Mouse (Mus musculus) adrenal gland, adult 8-10 months (tissue): ENCODE results near the gene Dlg2. TPM values are rescaled to one million over a fixed set of nuclear protein-coding genes. Genes with fewer than 3 reads are reported as not detected.

Experiments
- DNase-seq: peaks from one replicate; pipeline ENCODE4 v3.0.0; 2022
- total RNA-seq, 4 experiments: library from RNA; stranded (reverse); gene quantifications; 2 replicates each; pipeline ENCODE4 v1.2.4; 2022

Gene Dlg2
- total RNA-seq, 4 experiments from 2014 or later, result 134 to 175 (median 151) TPM

DNA sequence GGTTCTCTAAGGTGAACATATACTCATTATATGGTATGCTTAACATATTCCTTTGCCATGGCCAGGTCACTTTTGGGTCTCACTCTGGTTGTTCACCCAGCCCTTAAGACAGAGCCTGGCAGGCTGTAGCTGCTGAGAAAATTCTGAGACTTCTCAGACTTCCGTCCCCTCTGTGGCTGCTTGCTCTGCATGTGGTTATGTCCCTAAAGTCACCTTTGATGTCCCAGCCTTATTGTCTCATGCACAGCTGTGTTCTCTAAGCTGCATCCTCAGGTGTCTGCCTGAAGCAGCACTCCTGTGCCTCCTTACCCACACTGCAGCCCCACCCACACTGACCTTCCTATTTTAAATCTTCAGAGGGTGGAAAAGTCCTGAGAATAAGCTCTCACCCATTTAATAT, 1922.4 kb downstream of the Dlg2 start:
- DNase-seq, result no peak

DNA sequence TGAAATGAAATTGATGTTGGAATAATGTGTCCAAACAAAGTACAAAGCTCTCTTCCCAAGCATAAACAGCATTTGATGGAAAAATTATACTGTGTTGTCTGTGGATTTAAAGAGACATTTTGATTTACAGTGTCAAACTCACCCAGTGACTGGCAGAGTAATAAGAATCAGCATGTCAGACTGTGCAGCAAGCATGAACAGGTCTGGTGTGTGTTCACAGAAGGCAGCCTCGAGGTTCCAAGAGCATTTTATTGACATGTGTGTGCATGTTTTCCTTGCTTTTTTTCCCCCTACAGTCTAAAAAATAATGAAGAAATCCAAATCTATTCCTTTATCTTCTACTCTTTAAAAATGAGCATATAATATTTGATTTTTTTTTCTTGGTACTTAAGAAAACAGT, 1924.1 kb downstream of the Dlg2 start:
- no peak for DNase-seq

GRCm38 (mm10) chr7:92401001-92401688, 1924.7 kb downstream of the Dlg2 start:
- no peak for DNase-seq

DNA sequence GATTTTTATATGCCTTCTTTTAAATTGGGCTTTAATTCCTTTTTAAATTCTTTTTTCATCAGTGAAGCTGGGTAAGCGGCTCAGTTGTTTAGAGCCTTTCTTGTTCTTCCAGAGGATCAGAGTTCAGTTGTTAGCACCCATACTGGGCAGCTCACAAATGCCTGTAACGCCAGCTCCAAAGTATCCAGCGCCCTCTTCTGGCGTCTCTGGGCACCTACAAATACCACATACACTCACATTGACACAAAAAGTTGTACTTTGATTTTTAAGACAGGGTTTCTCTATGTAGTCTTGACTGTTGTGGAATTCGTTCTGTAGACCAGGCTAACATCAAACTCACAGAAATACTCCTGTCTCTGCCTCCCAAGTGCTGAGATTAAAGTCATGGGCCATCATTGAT, 1932.0 kb downstream of the Dlg2 start:
- no peak for DNase-seq

- no peak for DNase-seq
Observed at GRCm38 (mm10) chr7:92420474-92420873, 1944.0 kb downstream of the Dlg2 start.

- DNase-seq, result no peak
Observed at GRCm38 (mm10) chr7:92423017-92423416, 1946.5 kb downstream of the Dlg2 start.

- DNase-seq, result no peak
Observed at GRCm38 (mm10) chr7:92424703-92425102, 1948.2 kb downstream of the Dlg2 start.

DNA sequence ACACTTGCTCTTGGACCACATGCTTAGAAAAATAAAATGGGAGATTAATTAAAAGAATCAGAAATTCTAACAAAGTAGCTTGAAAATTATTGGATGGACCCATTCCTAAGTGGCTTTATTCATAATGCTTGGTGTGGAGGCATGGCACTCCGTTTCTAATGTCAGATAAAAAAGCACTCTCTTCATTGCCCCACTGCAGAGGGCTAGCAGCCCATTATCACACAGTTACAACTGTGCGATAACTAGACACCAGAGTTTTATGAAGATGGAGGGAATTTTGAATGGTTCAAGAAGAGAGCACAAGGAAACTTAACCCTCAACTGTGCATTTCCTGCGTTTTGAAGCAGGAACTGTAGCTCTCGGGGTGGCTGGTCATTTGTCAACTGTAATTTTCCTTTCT, 1950.8 kb downstream of the Dlg2 start:
- no peak for DNase-seq

GRCm38 (mm10) chr7:92428629-92429028, 1952.2 kb downstream of the Dlg2 start:
- no peak for DNase-seq

DNA sequence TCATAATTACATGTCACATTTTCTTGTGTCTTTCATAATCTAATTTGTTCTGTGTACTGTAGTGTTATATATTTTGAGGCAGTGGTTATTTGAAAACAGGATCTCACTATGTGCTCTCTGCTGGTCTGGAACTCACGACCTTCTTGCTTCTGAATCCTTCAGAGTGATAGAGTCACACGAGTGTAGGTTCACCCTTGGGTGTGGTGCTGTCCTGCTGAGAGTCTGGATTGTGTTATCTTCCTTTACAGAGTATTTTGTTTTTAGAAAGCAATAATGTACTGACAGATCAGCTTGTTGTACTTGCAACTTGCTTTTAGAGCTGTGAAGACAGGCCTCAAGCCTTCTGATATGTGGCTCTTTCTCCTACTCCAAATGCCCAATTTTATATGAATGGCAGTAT, 1953.8 kb downstream of the Dlg2 start:
- no peak for DNase-seq

DNA sequence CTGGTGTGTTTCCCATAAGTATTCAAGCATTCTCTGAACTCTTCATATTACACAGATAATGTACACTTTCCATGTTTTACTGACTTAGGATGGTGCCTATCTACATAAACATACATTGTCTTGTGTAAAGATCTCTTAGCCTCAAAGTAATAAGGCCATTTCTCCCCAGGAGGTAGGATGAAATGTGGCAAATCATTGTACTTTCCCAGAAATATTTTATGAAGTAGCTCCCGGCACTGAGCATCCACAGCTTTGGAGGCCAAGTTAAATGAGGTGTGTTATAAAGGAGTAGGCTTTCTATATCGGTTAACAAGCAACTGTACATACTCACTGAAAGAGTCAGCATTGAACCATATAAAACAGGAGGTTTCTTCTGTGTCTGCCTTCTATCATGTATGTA, 1960.7 kb downstream of the Dlg2 start:
- no peak for DNase-seq

GRCm38 (mm10) chr7:92439503-92440487, 1963.3 kb downstream of the Dlg2 start:
- DNase-seq, result peak; percentile 73

- no peak for DNase-seq
Observed at GRCm38 (mm10) chr7:92441611-92442010, 1965.1 kb downstream of the Dlg2 start.

- no peak for DNase-seq
Observed at GRCm38 (mm10) chr7:92442082-92442481, 1965.6 kb downstream of the Dlg2 start.

DNA sequence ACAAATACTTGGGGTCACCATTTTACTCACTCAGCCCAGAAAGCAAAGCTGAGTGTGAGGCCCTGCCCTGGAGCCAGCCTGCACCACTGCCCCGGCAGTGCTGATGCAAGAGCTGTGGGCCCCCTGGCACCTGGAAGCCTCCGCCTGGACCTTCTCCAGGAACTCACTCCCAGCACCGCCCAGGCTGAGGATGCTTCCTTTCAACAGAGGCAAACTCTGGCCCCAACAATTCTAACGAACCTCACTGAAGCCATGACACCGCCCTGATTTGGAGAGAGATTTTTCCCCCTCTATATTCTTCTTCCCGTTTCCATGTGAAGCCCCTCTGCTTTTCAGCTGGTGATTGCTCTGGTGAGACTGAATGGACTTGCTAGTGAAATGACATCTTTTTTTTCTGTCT, 1971.5 kb downstream of the Dlg2 start:
- DNase-seq, result no peak

GRCm38 (mm10) chr7:92448782-92449575, 1972.5 kb downstream of the Dlg2 start:
- DNase-seq, result no peak

DNA sequence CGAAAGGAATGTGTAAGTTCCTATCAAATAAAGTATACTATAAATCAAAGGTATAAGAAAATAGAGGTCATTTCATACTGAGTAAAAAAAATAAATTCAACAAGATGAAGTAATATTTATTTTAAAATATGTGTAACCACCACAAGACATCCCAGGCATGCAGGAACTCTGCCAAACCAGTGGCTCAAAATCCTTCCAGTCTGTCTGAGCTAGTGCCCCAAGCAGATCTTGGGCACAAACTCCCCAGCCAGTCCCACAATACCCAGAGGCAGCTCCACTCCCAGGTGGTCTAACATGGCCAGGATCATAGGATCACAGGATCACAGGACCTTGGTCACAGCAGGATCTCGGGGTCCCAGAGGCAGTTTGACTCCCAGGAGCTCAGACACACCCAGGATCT, 1977.7 kb downstream of the Dlg2 start:
- no peak for DNase-seq

GRCm38 (mm10) chr7:92455927-92456326, 1979.5 kb downstream of the Dlg2 start:
- no peak for DNase-seq

DNA sequence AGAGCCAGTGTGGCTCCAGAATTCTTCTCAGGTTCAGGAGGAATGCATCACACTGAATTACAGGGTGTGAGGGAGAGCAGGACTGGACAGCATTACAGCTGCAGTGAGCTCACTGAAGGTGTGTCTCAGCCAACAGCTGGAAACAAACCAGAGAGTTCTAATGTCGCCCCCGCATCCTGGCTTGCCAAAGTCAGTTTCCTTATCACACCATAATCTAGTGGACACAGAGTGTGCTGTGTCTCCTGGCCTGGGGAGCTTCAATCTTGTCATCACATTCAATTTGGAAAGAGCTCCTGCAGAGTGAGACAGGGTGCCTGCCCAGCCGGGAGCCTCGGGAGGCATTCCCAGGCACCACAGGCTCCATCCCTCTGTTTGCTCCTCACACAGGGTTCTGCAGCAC, 1981.3 kb downstream of the Dlg2 start:
- no peak for DNase-seq

- no peak for DNase-seq
Observed at GRCm38 (mm10) chr7:92458308-92458707, 1981.8 kb downstream of the Dlg2 start.

DNA sequence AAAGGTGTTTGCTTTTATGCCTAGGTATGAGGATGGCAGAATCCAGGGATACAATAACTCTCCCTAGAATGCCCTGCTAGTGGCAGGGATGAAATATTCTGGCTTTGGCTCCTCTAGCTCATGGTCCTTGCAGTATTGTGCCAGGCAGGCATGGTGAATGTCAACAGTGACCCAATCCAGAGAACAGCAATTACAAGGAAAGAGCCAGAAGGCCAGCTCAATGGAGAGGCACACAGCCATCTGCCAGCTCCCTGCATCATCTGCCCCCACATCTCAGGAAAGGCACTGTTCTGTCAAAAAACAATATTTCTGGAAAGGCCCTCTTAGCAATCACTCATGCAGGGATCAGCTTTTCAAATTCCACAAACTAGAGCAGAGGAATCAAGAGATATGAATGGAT, 1984.1 kb downstream of the Dlg2 start:
- peak; percentile 20 for DNase-seq

DNA sequence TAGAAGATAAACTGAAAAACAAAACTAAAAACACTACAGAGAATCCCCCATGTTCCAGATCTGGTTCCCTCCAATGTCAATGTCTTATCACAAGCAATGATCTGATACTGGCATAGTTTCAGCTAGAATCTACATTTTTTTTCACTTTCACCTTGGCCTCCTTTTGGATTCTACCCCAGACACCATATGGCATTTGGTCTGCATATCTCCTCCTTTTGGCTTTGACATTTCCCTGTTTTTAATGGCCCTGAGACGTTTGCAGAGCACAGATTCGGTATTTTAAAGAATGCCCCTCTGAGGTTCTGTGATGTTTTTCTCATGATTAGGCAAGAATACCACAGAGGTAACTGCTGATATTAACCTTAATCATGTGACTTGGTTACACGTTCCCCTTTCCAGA, 1984.8 kb downstream of the Dlg2 start:
- DNase-seq, result no peak
